Mouse (Mus musculus) limb, embryonic 14.5 days (tissue): ENCODE measurements around the gene Itgb1bp1. TPM values are rescaled to one million over a fixed set of nuclear protein-coding genes. Genes with fewer than 3 reads are reported as not detected.

Source experiments
- ATAC-seq: fragments of 200-750 bp; cut with Nextera tagmentation; 2 replicates; pipeline ENCODE4 v1.8.0; 2017; ENCODE audit warnings: low read depth, moderate number of reproducible peaks, moderate TSS enrichment; ENCODE audit not compliant: low FRiP score
- DNase-seq: peaks from one replicate; pipeline ENCODE4 v3.0.0-alpha.2; 2015; ENCODE audit warnings: low spot score
- H3K27ac ChIP-seq: fragments of 300-500 bp; sonication (generic); replicated peaks from 2 replicates; pipeline ENCODE4 v1.5.1; 2014; ENCODE audit warnings: low read depth, mild to moderate bottlenecking, low read length, moderate library complexity, mixed read lengths
- H3K27me3 ChIP-seq: fragments of 300-500 bp; sonication (generic); 2 replicates; pipeline ENCODE4 v1.6.1; 2014; ENCODE audit warnings: low read length, mixed read lengths; ENCODE audit not compliant: control insufficient read depth, insufficient read depth
- H3K36me3 ChIP-seq: fragments of 300-500 bp; sonication (generic); 2 replicates; pipeline ENCODE4 v1.6.1; 2014; ENCODE audit warnings: mild to moderate bottlenecking, low read length, moderate library complexity, mixed read lengths; ENCODE audit not compliant: control insufficient read depth, insufficient read depth
- H3K4me1 ChIP-seq: fragments of 300-500 bp; sonication (generic); 2 replicates; pipeline ENCODE4 v1.6.1; 2014; ENCODE audit warnings: antibody characterized with exemption, low read length, mixed read lengths; ENCODE audit not compliant: control insufficient read depth, insufficient read depth
- H3K4me2 ChIP-seq: fragments of 300-500 bp; sonication (generic); replicated peaks from 2 replicates; pipeline ENCODE4 v1.6.1; 2014; ENCODE audit warnings: low read depth, mild to moderate bottlenecking, low read length, moderate library complexity; ENCODE audit not compliant: severe bottlenecking
- H3K4me3 ChIP-seq: fragments of 300-500 bp; sonication (generic); replicated peaks from 2 replicates; pipeline ENCODE4 v1.5.1; 2014; ENCODE audit warnings: low read length
- H3K9ac ChIP-seq: fragments of 300-500 bp; sonication (generic); 2 replicates; pipeline ENCODE4 v1.6.1; 2014; ENCODE audit warnings: mild to moderate bottlenecking, low read depth, low read length, moderate library complexity; ENCODE audit not compliant: severe bottlenecking
- H3K9me3 ChIP-seq: fragments of 300-500 bp; sonication (generic); 2 replicates; pipeline ENCODE4 v1.6.1; 2016; ENCODE audit warnings: low read length; ENCODE audit not compliant: control insufficient read depth
- POLR2A ChIP-seq: fragments of 200-500 bp; IDR thresholded peaks from 2 replicates; pipeline ENCODE4 v1.8.0; 2012; ENCODE audit warnings: inconsistent platforms, mild to moderate bottlenecking, moderate library complexity, borderline replicate concordance; ENCODE audit not compliant: insufficient read depth, insufficient read length; ENCODE audit errors: extremely low read depth
- WGBS: fragments of 180-500 bp; shearing (Covaris S2); extraction: QIAGEN DNeasy Blood & Tissue Kit; methylation state at CpG from one replicate; pipeline ENCODE4 v1.1.7; 2014; 5-methylcytosine and 5-hydroxymethylcytosine counted together
- polyA plus RNA-seq, 2 experiments: library from polyadenylated mRNA; depleted of rRNA in 1 of 2; stranded (reverse) in 1 of 2; unstranded in 1 of 2; fragments of >200 nt; fragmentation: Nextera tagmentation in 1 of 2; extraction: Ambion mirVana in 1 of 2; gene quantifications; 2 replicates each; pipeline versions ENCODE4 v1.2.1 to v1.2.3; 2012 to 2014

The Itgb1bp1 gene
- polyA plus RNA-seq, 2 experiments, result 27.4 to 62.6 TPM

DNA sequence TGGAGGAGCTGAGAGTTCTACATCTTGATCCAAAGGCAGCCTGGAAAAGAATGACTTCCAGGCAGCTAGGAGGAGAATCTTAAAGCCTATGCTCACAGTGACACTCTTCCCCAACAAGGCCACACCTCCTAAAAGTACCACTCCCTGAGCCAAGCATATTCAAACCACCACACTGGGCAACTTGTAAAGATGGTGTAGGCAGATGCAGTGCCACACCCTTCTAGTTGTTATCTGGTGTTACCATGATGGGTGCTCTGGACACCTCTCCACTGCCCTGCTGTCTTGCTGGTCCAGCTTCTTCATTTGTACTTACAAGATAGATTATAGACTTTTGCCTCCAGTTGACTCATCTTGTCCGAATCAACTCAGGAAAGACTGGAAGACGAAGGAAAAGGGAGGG is 94.5 kb downstream of the Itgb1bp1 start:
- Histone ChIP-seq H3K27me3 (no peaks in the 10 kb centered on the region), H3K4me3 (no peak overlapping the region), H3K9me3 (no peaks in the 10 kb centered on the region), H3K4me2 (no peak overlapping the region), H3K9ac (no peak overlapping the region), H3K4me1 (no peaks in the 10 kb centered on the region), H3K36me3 (no peaks in the 10 kb centered on the region), H3K27ac (no peak overlapping the region)
- ATAC-seq, result no peak
- 83% methylated on average over 2 of the region's 2 CpGs for WGBS
- no peak for DNase-seq
- TF ChIP-seq POLR2A, result no peak

Other genes with a start within 250 kb of the Itgb1bp1 start
- gene Cpsf3, start 893 bp downstream of the Itgb1bp1 start, polyA plus RNA-seq (2012; rRNA removed), result 66.2 and 70.0 TPM in 2 replicates
- 98.7 and 100 TPM in 2 replicates for gene Cpsf3, start 893 bp downstream of the Itgb1bp1 start, polyA plus RNA-seq (2014; fragmentation: Nextera tagmentation; extraction: Ambion mirVana)
- gene Iah1, start 30.1 kb upstream of the Itgb1bp1 start, polyA plus RNA-seq (2012; rRNA removed), result 52.9 and 55.4 TPM in 2 replicates
- 45.6 and 51.1 TPM in 2 replicates for gene Iah1, start 30.1 kb upstream of the Itgb1bp1 start, polyA plus RNA-seq (2014; fragmentation: Nextera tagmentation; extraction: Ambion mirVana)
- 34.7 and 36.9 TPM in 2 replicates for gene Adam17, start 87.3 kb upstream of the Itgb1bp1 start, polyA plus RNA-seq (2012; rRNA removed)
- 40.7 and 41.8 TPM in 2 replicates for gene Adam17, start 87.3 kb upstream of the Itgb1bp1 start, polyA plus RNA-seq (2014; fragmentation: Nextera tagmentation; extraction: Ambion mirVana)
- gene Ywhaq, start 131.4 kb upstream of the Itgb1bp1 start, polyA plus RNA-seq (2012; rRNA removed), result 218 and 251 TPM in 2 replicates
- gene Ywhaq, start 131.4 kb upstream of the Itgb1bp1 start, polyA plus RNA-seq (2014; fragmentation: Nextera tagmentation; extraction: Ambion mirVana), result 588 and 626 TPM in 2 replicates